Mouse (Mus musculus): ENCODE results near the gene Nolc1. TPM values are rescaled to one million over a fixed set of nuclear protein-coding genes. Genes with fewer than 3 reads are reported as not detected.

Gene Nolc1
- 10 to 100 TPM; 31.6 to 34.3 TPM for total RNA-seq (2021)
- long read RNA-seq, experiment 1, transcript Nolc1-203 (13 exons, 3,523 nt): major isoform, 20 of 55 reads
- long read RNA-seq, experiment 1, transcript Nolc1-201 (13 exons, 3,634 nt): minor isoform, 7 of 55 reads
- long read RNA-seq, experiment 1, partial matches to known transcripts: 6 of 55 reads
- long read RNA-seq, experiment 1, other reads (novel, unspliced or antisense): 19 of 55 reads
- long read RNA-seq, experiment 2, transcript Nolc1-203 (13 exons, 3,523 nt): major isoform, 19 of 57 reads
- long read RNA-seq, experiment 2, partial matches to known transcripts: 7 of 57 reads
- long read RNA-seq, experiment 2, other reads (novel, unspliced or antisense): 27 of 57 reads

DNA sequence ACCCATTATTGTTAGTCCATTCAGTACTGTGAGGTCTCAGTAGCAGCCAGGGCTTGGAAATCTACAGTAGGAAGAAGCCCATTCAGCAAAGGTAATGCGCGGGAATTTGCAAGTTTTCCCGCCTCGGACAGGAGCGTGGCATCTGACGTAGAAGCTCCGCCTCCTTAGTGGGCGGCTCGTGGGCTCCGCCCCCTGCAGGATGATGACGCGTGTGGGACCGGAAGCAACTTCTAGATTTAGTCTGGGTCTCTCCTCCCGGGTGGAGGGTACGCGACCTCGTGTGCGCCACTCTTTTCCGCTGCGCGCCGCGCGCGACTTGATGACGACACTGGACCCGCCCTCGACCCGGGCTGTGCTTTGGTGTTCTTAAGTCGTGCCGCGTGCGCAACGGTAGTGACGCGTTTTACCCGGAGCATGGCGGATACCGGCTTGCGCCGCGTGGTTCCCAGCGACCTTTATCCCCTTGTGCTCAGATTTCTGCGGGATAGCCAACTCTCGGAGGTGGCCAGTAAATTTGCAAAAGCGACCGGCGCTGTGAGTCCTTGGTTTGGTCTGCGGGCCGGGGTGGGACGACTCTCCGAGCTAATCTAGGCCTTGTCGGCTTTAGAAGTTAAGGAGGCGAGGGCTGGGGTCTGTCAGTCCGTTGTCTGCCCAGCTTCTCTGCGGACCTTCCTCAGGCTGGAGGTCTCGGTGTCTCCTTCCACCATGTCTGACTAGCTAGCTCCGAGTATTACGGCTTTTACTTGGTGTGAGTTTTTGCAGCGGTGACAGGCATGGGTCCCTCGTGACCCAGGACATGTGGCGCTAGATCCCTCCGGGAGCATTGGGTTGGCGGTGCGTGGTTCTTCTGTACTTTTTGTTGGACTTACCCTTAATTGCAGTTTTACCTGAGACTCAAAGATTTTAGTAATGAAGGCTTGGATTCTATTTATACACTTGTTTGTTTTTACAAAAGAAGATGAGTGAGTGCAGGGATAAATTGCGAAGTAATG is at the start of gene Nolc1:
TSS of gene Nolc1 (plus strand) at position 248 of the 992 bp plus-strand sequence.
- DNase-seq (ENCODE audit: low spot score in 2 of 2): peak; percentile 96 to 98

DNA sequence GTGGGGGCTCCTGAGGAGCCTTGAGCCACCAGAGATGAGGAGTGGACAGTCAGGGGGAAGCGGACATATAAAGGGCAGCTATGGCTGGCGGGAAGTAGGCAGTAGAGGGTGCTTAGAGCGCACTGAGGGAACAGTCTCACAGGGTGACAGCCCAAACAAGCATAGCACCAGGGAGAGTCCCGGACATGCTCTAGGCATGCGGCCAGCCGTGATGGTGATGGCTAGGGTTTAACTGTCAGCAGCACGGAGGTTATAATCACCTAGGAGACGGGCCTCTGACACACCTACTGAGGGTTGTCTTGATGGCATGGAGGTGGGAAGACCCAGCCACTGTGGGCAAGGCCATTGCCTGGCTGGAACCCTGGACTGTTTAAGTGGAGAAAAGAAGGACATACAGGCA is 49.1 kb upstream of the Nolc1 start:
- no peak for DNase-seq (ENCODE audit: low spot score in 2 of 2)

DNA sequence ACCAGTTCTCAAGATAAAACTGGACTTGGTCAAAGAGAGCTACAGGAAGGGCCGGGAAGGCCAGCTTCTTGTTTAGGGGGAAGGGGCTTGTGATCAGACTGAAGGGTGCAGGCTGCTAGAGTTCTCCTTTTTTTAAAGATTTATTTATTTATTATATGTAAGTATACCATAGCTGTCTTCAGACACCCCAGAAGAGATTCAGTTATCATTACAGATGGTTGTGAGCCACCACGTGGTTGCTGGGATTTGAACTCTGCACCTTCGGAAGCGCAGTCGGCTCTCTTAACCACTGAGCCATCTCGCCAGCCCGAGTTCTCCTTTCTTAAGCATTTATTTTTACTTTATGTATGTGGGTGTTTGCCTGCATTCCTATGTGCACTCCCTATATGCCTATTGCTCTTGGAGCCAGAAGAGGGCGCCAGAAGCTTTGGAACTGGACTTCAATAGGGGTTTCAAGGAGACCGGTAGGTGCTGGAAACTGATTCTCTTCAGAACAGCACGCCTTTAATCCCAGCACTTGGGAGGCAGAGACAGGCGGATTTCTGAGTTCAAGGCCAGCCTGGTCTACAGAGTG is 46.8 kb upstream of the Nolc1 start:
- DNase-seq (ENCODE audit: low spot score in 2 of 2): no peak

DNA sequence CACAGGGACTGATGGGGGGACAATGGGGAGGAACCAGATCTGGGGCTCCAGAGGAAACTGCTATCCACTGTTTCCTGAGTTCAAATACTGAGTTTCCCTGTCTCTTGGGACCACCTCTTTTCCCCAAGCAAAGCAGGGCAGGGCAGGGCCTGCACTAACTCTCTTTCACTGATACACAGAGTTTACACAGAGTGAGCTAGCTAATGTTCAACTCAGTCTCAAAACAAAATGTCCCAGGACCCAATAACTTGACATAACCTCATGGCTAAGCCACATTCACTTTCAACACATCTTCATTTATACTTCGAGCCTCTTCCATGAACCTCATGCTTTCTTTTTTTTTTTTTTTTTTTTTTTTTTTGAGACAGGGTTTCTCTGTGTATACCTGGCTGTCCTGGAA is 46.0 kb upstream of the Nolc1 start:
- DNase-seq (ENCODE audit: low spot score in 2 of 2): no peak

DNA sequence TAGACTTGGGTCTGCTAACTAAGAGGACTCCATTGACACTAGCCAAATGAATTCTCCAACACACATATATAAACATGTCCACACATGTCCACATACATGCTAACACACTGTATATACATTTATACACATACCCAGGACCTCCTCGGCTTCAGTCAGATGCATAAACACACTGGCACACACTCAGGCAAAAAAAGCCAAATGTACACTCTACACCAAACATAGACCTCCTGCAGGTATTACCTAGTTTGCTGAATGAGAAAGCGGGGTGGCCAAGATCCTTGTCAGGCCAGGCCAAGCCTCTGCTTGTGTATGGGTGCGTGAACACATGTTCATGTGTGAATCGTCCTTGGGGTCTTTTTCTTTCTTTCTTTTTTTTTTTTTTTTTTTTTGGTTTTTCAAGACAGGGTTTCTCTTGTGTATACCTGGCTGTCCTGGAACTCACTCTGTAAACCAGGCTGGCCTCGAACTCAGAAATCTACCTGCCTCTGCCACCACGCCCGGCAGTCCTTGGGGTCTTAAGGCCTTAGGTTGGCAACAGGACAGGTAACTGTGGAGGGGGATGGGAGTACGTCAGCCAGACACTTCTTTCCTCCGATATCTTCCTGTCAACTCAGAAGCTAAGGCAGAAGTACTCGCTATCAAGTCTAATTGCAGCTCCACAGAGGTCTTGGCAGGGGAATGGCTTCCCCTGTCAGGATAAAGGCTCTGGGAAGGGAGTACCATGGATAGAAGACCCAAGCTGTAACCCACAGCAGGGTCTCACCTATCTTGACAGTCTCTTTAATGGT is 45.3 kb upstream of the Nolc1 start:
- DNase-seq (ENCODE audit: low spot score in 2 of 2): no peak

GRCm38 (mm10) chr19:46031689-46032432 is 43.8 kb upstream of the Nolc1 start:
- no peak for DNase-seq (ENCODE audit: low spot score in 2 of 2)

DNA sequence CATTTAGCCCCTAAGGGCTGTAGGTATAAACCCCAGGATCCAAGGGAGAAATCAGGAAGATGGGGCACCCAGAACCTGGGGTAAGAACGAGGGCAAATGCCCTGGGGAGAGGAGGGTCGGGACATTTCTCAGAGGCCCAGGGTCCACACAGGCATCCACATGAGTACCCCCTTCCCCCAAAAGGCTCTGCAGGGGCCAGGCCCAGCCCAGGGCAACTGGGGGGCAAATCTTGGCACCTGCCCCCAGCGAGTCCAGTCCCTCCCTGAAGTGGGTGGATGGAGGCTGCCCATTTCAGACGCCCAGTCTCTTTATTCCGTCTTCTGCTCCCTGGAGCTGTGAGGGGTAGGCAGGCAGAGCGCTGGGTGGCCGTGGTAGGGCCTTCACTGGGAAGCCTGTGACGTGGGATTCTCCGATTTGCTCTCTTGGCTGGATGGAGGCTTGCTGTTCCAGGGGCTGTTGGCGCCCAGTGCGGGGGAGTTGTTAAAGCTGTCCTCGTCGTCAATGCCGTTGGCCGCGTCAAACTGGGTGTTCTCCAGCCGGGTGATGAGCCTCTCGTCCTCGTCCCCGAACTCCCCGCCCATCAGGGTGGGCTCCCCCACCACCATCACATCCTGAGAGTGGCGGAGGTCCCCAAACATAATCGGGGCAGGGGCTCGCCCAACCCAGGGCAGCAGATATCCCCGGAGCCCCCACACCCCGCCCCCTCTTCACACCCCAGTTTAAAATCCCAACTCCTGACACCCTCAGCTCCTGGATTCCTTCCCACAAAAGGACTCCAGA is 42.7 kb upstream of the Nolc1 start:
- DNase-seq (ENCODE audit: low spot score in 2 of 2): no peak

DNA sequence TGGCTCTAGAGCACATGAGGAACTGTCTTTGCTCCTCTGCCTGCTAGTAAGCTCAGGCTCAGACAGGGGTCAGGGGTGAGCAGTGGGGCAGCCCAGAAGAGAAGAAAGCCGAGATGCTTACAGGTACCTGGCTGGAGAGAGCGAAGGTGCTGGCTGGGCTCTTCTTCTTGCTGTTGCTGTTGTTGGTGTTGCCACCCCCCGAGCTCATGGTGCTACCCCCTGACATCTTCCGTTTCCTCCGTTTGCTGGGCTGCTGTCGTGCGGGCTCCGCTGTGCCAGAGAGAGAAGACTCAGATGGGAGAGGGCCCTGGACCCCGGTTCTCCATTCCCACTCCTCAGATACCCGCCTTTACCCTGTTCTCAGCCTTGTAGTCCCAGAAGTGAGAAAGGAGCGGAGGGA is 41.8 kb upstream of the Nolc1 start:
- DNase-seq (ENCODE audit: low spot score in 2 of 2): no peak

- DNase-seq (ENCODE audit: low spot score in 2 of 2): no peak
Measured at GRCm38 (mm10) chr19:46035971-46036370, 39.7 kb upstream of the Nolc1 start.

DNA sequence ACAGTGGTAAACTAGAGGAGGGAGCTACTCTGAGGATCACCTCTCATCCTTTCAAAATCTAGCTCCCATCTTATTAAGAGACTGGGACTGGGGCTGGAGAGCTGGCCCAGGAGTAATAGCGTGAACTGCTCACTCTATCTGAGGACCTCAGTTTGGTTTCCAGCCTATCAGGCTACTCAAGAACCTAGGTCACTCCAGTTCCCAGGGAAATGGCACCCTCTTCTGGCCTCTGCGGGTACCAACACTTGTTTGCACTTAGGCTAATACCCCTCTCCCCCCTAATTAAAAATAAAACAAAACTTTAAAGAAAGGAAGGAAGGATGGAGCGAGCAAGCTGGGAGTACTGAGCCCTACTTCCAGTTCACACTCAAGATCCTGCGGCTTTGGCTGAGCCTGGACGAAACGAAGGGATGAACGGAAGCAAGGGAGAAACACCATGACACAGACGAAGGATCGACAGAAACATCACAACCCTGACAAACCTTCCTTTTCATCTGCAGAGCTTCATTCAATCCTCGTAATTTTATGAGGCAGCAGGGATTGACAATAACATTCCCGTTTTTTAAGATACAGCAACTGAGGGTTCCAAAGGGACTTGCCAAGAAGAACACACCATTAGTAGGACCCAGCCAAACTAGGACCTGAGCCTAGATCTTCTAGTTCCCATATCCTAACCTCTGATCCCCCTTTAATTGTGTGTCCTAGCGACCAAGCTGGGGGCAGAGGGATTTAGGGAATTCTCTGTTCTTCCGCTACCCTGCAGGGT is 39.0 kb upstream of the Nolc1 start:
- no peak for DNase-seq (ENCODE audit: low spot score in 2 of 2)

GRCm38 (mm10) chr19:46037243-46037924 is 38.3 kb upstream of the Nolc1 start:
- DNase-seq (ENCODE audit: low spot score in 2 of 2): no peak

DNA sequence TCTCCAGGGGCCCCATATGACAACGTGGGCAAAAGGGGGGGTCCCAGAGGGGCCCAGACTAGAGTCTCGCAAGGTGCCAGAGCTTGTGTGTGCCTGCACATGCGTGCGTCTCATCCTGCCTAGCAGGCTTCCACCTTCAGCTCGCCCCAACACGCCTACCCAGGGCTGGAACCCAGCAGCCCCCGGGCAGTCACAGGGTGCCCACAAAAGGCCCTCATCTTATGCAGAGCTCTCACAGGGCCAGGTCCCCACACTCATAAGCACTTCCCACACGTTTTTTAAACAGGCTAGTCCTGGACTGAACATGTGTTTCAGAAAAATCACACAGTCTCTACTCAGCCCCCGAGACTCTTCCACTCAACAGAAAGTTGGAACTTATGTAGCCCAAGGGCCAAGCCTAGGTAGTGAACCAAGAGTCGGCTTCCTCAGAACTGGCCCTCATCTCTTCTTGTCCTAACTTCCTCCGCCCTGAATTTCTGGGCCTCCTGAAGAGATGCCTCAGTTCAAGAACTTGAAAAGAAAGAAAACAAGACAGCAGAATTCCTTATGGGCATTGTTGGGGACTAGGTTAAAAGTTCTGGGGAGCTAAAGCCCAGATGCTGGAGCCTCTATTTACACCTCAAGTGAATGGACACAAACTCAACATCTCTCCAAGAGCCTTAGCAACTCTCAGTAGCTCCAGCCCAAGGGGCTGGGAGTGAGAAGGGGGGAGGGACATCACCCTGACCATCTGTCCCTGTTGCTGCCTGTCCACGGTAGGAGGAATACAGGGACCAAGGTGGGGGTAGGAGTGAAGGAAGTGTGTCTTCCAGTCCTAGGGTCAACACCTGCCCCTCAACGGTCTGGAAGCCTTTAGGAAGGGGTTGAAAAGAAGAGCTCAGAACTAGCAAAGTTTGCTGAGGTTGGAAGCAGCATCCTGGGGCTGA is 37.5 kb upstream of the Nolc1 start:
- no peak for DNase-seq (ENCODE audit: low spot score in 2 of 2)

- DNase-seq (ENCODE audit: low spot score in 2 of 2): no peak
Measured at GRCm38 (mm10) chr19:46038851-46039260, 36.8 kb upstream of the Nolc1 start.

DNA sequence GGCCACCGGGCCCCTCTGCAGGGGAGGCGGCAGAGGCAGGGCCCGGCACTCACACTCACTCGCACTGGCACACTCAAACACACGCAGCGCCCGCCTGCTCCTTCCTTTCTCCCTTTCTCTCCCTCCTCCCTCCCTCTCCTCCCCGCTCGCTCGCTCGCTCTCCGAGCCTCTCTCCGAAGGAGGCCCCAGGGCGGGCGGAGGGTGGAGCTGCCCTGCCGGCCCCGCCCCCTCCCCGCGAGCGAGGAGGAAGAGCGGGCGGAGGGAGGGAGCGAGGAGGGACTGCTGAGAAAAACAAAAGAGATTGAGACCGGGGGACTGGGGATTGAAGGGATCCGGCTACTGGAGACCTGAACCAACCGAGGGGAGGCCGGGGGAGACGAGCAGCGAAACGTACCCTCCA is 36.2 kb upstream of the Nolc1 start:
- DNase-seq (ENCODE audit: low spot score in 2 of 2): peak; percentile 85 to 92

DNA sequence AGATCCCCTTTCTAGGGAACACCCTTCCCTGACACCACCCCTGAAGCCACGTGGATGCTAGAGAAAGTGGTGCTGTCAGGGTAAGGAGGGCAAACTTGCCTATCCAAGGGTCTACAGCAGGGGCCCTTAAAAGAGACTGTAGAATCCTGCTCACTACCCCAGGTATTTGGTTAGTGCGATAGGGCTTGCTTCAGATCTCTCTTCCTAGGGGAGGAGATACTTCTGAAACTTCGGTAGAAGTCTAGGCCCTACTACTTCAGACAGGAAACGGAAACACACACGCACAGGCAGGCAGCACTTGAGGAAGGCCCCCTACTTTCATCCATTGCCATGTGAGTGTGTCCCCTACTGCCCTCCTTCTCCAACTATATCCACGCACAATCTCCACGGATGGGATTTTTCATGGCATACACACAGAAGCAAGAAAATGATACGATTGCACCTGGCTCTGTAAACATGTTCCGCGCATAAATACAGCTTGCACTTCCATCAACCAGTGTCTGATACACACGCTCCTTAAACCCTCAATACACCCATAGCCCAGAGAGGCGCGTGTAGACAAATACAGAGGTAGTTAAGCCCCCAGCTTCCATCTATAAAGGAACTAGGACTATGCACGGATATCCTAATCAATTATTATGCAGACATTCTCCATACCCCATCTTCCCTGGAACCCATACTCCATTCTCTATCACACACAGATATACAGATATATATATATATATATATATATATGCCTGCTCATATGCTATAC is 35.3 kb upstream of the Nolc1 start:
- DNase-seq (ENCODE audit: low spot score in 2 of 2): no peak

DNA sequence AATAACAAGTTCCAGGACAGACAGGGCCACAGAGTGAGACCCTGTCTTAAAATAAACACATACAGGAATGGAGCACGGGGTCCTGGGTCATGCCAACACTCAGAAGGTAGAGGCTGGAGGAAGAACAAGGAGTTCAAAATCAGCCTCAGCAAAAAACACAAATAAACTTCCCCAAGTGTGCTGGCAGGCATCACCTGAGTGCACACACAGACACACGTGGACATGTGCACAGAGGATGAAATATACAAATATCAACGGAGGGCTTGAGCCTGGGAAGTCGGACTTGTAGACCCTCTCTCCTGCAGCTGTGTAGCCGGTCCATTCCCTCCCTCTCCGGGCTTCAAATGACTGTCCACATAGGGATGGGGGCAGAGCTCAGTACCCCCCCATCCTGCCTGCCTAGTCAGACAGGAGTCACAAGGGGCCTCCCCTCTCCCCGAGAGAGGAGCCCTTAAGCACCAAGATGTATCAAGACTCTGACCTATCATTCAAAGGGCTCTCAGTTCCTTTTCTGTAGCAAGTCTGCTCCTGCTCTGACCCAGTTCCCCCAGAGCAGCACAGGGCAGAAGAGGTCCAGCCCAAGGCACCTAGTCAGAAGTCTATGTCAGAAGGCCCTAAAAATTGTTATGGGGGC is 34.2 kb upstream of the Nolc1 start:
- DNase-seq (ENCODE audit: low spot score in 2 of 2): no peak

All from gastrocnemius, postnatal 4 days (tissue).